ENCODE assay signal across 8 mouse cellular contexts in genomic region chr19:36836035-36836434, GRCm38 (mm10). TPM values are rescaled to one million over a fixed set of nuclear protein-coding genes. Genes with fewer than 3 reads are reported as not detected.
A peak's percentile ranks its signal among the peaks of the same experiment; 100 is the strongest.
DNase-seq lines count a peak whose midpoint lies in the region; ATAC-seq lines count a peak whose summit lies in the region.

No protein-coding gene starts in this region.

- no peaks in the 10 kb centered on the region for H3K36me3 ChIP-seq in neural tube, embryonic 11.5 days (ENCODE audit: control insufficient read depth, insufficient read depth, low read length)
- peaks cover 29% of the 10 kb centered on the region for H3K36me3 ChIP-seq in limb, embryonic 12.5 days
- 0 out of 2 replicates have a peak, but pooled peaks cover 10% of the 10 kb centered on the region for H3K36me3 ChIP-seq in stomach, embryonic 15.5 days

- H3K9ac ChIP-seq in neural tube, embryonic 11.5 days (ENCODE audit: low read length) = peak overlapping the region; percentile 22; the same call in 1 of the 2 replicates
- no peak overlapping the region for H3K9ac ChIP-seq in limb, embryonic 12.5 days (replicated peaks)
- no peak overlapping the region for H3K9ac ChIP-seq in stomach, embryonic 15.5 days

- peaks cover 10% of the 10 kb centered on the region for H3K4me1 ChIP-seq in neural tube, embryonic 11.5 days (ENCODE audit: control insufficient read depth, insufficient read depth, low read length)
- peaks cover 15% of the 10 kb centered on the region for H3K4me1 ChIP-seq in limb, embryonic 12.5 days (replicated peaks)
- H3K4me1 ChIP-seq in stomach, embryonic 15.5 days = peaks cover 9% of the 10 kb centered on the region; the same call in 1 of the 2 replicates

- no peaks in the 10 kb centered on the region for H3K27me3 ChIP-seq in neural tube, embryonic 11.5 days (ENCODE audit: control insufficient read depth, insufficient read depth, low read length)
- H3K27me3 ChIP-seq in limb, embryonic 12.5 days = no peaks in the 10 kb centered on the region
- H3K27me3 ChIP-seq in stomach, embryonic 15.5 days (replicated peaks) = no peaks in the 10 kb centered on the region

- H3K27ac ChIP-seq in neural tube, embryonic 11.5 days (ENCODE audit: low read depth, low read length) = no peak overlapping the region
- no peak overlapping the region for H3K27ac ChIP-seq in limb, embryonic 12.5 days
- H3K27ac ChIP-seq in stomach, embryonic 15.5 days = no peak overlapping the region

- no peak for ATAC-seq in cerebellum, adult (ENCODE audit: insufficient number of reproducible peaks, low FRiP score, low TSS enrichment)
- no peak for ATAC-seq in neural tube, embryonic 11.5 days (ENCODE audit: insufficient read depth, low FRiP score, low TSS enrichment)
- no peak for ATAC-seq in limb, embryonic 12.5 days (ENCODE audit: insufficient number of reproducible peaks, insufficient read depth, low FRiP score, low TSS enrichment, low read depth)
- ATAC-seq in stomach, embryonic 15.5 days (ENCODE audit: insufficient read depth, low FRiP score, low read depth) = no peak

- peak; percentile 45 to 48 for DNase-seq in cerebellum, postnatal 10 days
- no peak for DNase-seq in neural tube, embryonic 11.5 days (ENCODE audit: low spot score)
- no peak for DNase-seq in neural tube, embryonic 10.5 days (ENCODE audit: extremely low spot score, low spot score)
- DNase-seq in layer of hippocampus, adult 9-10 months (ENCODE audit: low spot score) = no peak
- no peak for DNase-seq in layer of hippocampus, adult 8-10 months (ENCODE audit: low spot score in 2 of 2)

- H3K9me3 ChIP-seq in neural tube, embryonic 11.5 days (ENCODE audit: control insufficient read depth, low read length) = no peaks in the 10 kb centered on the region
- no peaks in the 10 kb centered on the region for H3K9me3 ChIP-seq in limb, embryonic 12.5 days
- no peaks in the 10 kb centered on the region for H3K9me3 ChIP-seq in stomach, embryonic 15.5 days

- 55% methylated on average over 4 of the region's 4 CpGs for WGBS in neural tube, embryonic 11.5 days
- 50% methylated on average over 4 of the region's 4 CpGs for WGBS in limb, embryonic 12.5 days
- 29% methylated on average over 4 of the region's 4 CpGs for WGBS in stomach, embryonic 15.5 days

- peak overlapping the region; percentile 77 for H3K4me2 ChIP-seq in neural tube, embryonic 11.5 days (ENCODE audit: low read depth)
- peak overlapping the region; percentile 78 for H3K4me2 ChIP-seq in limb, embryonic 12.5 days
- peak overlapping the region; percentile 56 for H3K4me2 ChIP-seq in stomach, embryonic 15.5 days

- H3K4me3 ChIP-seq in neural tube, embryonic 11.5 days (ENCODE audit: low read depth, low read length) = peak overlapping the region; percentile 97
- peak overlapping the region; percentile 98 for H3K4me3 ChIP-seq in limb, embryonic 12.5 days (replicated peaks)
- peak overlapping the region; percentile 25 for H3K4me3 ChIP-seq in stomach, embryonic 15.5 days (replicated peaks)

RNA-seq across cellular contexts. Expression of gene Tnks2, which starts 2.0 kb away (rescaled TPM):
- 92.6 and 97.0 TPM in 2 replicates for polyA plus RNA-seq in neural tube, embryonic 11.5 days (2014; fragmentation: Nextera tagmentation; extraction: Ambion mirVana)
- polyA plus RNA-seq in limb, embryonic 12.5 days (2016; fragmentation: Nextera tagmentation; extraction: Ambion mirVana) = 77.0 and 93.1 TPM in 2 replicates
- 41.4 and 46.2 TPM in 2 replicates for polyA plus RNA-seq in stomach, embryonic 15.5 days (2015; fragmentation: Nextera tagmentation; extraction: Ambion mirVana)
- total RNA-seq in layer of hippocampus, adult 8-10 months (2022) = 100 to 1,000 TPM; 113 to 120 (median 119) TPM

Comparison
In these comparisons a context has a peak if more than half of its experiments do, and no peak if none do; other contexts are left out.
1. DNase-seq: peak in cerebellum, postnatal 10 days (2 of 2); none in neural tube, embryonic 11.5 days (single experiment), neural tube, embryonic 10.5 days (single experiment), layer of hippocampus, adult 9-10 months (single experiment) and layer of hippocampus, adult 8-10 months (0 of 2).
2. H3K4me3 ChIP-seq: peak in every context shown above with its lines; median percentile 98 in limb, embryonic 12.5 days; 97 in neural tube, embryonic 11.5 days; 25 in stomach, embryonic 15.5 days.
3. Peak in every context shown above with its lines, with median percentiles within 50 percentile points of each other: H3K4me2 ChIP-seq.